Mouse (Mus musculus) MEL (cell line): ENCODE measurements around the gene Rap1gds1.

Experiments used
- CHD1 ChIP-seq: IDR thresholded peaks from 2 replicates; pipeline ENCODE4 v1.6.1; 2012; ENCODE audit warnings: low read depth, mild to moderate bottlenecking, inconsistent platforms, low read length, improper control_type of control experiment
- EP300 ChIP-seq, 2 experiments: IDR thresholded peaks; 2 replicates each; pipeline ENCODE4 v1.6.1; 2011; ENCODE audit warnings: improper control_type of control experiment in 2 of 2, low read length in 2 of 2, low read depth in 1 of 2, mild to moderate bottlenecking in 1 of 2
- JUND ChIP-seq: IDR thresholded peaks from 2 replicates; pipeline ENCODE4 v1.6.1; 2011; ENCODE audit warnings: low read depth, mild to moderate bottlenecking, improper control_type of control experiment, low read length
- MAZ ChIP-seq: IDR thresholded peaks from 2 replicates; pipeline ENCODE4 v1.6.1; 2012; ENCODE audit warnings: low read depth, mild to moderate bottlenecking, inconsistent platforms, low read length, improper control_type of control experiment
- POLR2A ChIP-seq, 2 experiments: IDR thresholded peaks; 2 replicates each; pipeline ENCODE4 v1.6.1; 2011 to 2012; ENCODE audit warnings: low read length in 2 of 2, mild to moderate bottlenecking in 2 of 2, control low read depth in 1 of 2, improper control_type of control experiment in 1 of 2, low read depth in 1 of 2, moderate library complexity in 1 of 2; ENCODE audit not compliant: control insufficient read depth in 1 of 2, insufficient read depth in 1 of 2, poor library complexity in 1 of 2
- POLR2AphosphoS2 ChIP-seq: IDR thresholded peaks from 2 replicates; pipeline ENCODE4 v1.6.1; 2011; ENCODE audit warnings: low read length, improper control_type of control experiment
- TAL1 ChIP-seq: IDR thresholded peaks from 2 replicates; pipeline ENCODE4 v1.6.1; 2012; ENCODE audit warnings: mild to moderate bottlenecking, inconsistent platforms, low read length, moderate library complexity, mixed read lengths
- TCF12 ChIP-seq: IDR thresholded peaks from 2 replicates; pipeline ENCODE4 v1.6.1; 2014; ENCODE audit warnings: low read depth, mild to moderate bottlenecking, inconsistent platforms, low read length, improper control_type of control experiment, moderate library complexity
- UBTF ChIP-seq: IDR thresholded peaks from 2 replicates; pipeline ENCODE4 v1.6.1; 2012; ENCODE audit warnings: low read depth, mild to moderate bottlenecking, inconsistent platforms, low read length, improper control_type of control experiment, moderate library complexity, borderline replicate concordance; ENCODE audit not compliant: insufficient read depth
- ZKSCAN1 ChIP-seq: IDR thresholded peaks from 2 replicates; pipeline ENCODE4 v1.6.1; 2012; ENCODE audit warnings: low read depth, mild to moderate bottlenecking, inconsistent platforms, low read length, improper control_type of control experiment, moderate library complexity
- ZMIZ1 ChIP-seq: IDR thresholded peaks from 2 replicates; pipeline ENCODE4 v1.6.1; 2012; ENCODE audit warnings: low read depth, mild to moderate bottlenecking, inconsistent platforms, low read length, improper control_type of control experiment, moderate library complexity

GRCm38 (mm10) chr3:139005669-139006068 lies 69.3 kb downstream of the Rap1gds1 start:
- no peak for TF ChIP-seq POLR2A (IDR thresholded peaks at IDR 0.05; ENCODE audit: control insufficient read depth in 1 of 2, insufficient read depth in 1 of 2, low read depth in 1 of 2, low read length in 2 of 2, poor library complexity in 1 of 2)
- no peak for TF ChIP-seq TCF12
- TF ChIP-seq ZMIZ1: no peak
- no peak for TF ChIP-seq CHD1
- no peak for TF ChIP-seq JUND
- TF ChIP-seq TAL1: no peak
- TF ChIP-seq UBTF: no peak
- TF ChIP-seq POLR2AphosphoS2: no peak
- no peak for TF ChIP-seq ZKSCAN1
- TF ChIP-seq MAZ: no peak
- TF ChIP-seq EP300 (IDR thresholded peaks at IDR 0.05; ENCODE audit: low read depth in 1 of 2, low read length in 2 of 2): no peak
